Mouse (Mus musculus) cerebellum, adult 8-10 months (tissue): ENCODE results near the gene Enox1.

Experiments
- DNase-seq: peaks from one replicate; pipeline ENCODE4 v3.0.0; 2022

Gene Enox1

GRCm38 (mm10) chr14:77707279-77707678 is 550.7 kb downstream of the Enox1 start:
- no peak for DNase-seq

DNA sequence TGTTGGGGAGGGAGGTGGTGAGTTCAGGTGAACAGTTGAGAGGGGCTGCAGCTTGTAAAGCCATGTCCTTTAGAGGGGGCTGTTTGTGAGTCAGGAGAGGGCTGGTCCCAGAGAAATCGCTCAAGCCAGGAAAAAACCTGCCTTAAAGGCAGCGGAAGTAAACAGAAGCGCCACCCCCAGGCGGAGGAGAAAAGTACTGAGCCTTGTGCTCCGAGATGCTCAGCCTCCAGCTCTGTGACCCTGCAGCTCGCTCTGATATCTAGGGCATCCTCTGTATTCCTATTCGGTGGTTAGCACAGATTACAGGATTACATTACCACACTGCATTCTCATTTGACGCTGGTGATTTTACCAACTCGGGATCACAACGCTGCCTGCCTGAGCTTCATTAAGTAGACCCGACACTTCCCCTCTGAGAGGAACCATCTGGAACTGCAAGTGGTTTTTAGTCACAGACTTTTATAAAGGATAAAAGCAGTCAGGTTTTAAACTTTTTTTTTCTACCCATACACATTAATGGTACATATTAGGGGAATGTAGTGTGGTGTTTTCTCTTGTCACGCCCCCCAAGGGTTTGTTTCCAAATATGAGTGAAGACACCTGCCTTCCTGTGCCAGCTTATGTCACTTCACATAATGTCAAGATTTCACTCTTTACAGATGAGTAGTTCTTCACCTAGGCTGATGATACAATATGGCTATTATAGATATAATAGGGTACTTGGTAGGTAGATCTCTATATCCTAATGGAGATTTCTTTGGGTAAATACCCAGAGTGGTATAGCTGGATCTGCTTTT is 552.0 kb downstream of the Enox1 start:
- no peak for DNase-seq

DNA sequence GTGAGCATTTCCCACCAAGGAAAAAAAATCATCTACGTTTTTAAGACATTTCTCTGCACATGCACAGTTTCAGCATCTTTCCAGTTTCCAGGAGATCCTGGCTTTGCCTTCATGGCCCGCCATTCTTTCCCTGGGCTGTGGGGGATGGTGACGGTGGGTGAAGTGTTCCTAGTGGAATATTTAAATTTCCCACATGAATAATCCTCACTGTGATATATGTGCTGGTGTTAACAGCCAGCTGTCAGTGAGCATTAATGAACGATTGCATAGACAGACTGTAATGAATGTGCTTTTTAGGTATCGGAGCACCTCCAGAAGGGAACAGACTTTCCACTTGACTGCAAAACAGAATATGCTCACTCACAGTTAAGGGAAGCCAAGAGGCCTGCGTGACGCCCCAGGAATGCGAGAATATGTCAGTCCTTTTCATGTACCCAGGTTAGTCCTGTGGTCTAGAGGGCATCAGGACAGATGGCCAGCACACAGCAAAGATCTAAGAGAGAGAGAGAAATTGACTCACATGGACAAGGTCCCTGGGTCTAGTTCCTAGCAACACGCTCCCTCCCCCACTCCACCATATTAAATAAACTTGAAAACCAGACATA is 558.5 kb downstream of the Enox1 start:
- peak; percentile 16 for DNase-seq

DNA sequence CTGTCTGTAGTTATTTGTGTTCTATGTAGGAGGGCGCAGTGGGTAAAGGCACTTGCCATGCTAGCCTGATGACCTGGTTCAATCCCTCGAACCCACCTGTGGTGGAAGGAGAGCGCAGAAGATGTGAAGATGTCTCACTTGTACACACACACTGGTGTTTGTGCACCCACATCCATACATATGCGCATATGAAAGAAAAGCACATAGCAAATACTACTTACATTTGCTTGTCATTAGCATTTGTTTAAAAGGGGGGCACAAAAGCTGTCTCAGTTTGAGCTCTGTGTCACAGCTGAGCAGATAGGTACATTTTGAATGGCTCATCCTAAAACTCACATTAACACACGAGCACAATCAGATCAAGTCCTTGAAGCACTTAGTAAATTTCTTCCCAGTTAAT is 560.4 kb downstream of the Enox1 start:
- no peak for DNase-seq

DNA sequence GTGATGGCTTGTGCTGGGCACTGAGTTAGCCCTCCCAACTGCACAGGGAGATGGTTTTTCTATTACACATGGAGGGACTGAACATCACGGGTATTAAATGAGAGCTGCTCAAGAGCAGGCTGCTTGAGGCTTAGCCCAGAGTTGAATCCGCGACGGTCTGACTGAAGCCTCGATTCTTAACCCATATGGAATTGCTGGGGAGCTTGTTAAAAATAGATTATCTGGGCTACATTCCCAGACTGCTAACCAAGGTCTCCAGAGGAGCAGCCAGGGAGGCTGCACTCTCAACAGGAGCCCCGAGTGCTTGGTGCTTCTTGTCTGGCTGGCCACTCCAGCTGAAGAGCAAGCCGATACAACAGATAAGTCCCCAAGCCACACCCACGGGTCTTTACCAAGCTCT is 562.3 kb downstream of the Enox1 start:
- DNase-seq: no peak

DNA sequence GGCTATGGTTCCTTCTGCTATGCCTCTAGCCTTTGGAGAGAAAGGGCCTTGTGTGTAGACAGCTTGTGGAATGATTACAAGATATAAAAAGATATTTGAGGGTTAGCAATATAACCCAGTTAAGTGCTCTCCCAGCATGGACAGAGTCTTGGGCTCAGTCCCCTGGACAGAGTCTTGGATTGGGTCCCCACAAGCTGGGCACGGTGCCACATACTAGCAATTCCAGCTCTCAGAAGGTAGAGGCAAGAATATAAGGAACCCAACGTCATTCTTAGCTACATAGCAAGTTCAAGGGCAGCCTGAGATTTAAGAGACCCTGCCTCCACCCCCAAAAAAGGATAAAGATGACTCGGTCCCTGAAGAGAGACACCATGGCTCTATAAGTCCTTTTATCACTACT is 581.5 kb downstream of the Enox1 start:
- no peak for DNase-seq

DNA sequence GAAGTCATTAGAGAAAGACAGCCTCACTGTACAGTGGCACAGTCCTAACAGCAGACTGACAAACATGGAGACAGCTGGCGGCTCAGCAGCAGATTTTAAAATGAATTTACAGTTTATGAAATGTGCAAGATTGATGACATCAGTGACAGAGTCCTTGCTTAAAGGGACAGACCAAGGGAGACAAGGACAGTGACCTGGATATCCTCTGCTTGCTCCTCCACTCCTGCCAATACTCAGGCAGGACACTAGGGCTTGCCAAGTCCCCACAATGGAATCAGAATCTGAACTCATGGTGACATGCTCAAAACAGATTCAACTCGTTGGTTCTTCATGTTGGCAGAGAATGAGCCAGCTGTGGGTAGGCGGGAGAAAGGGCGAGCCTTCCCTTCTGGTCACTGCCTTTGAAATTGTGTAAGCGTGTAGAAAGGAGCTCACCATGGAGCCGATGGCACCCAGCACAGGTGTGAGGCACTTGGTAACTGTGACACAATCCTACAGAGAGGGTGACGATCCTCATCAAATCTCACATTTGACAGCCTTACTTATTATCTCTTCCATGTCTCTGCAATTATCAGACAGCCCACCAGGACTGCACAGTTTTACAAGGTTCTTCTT is 582.3 kb downstream of the Enox1 start:
- DNase-seq: no peak

GRCm38 (mm10) chr14:77739376-77739775 is 582.8 kb downstream of the Enox1 start:
- DNase-seq: no peak

- DNase-seq: no peak
Measured at GRCm38 (mm10) chr14:77744638-77745240, 588.2 kb downstream of the Enox1 start.

- no peak for DNase-seq
Measured at GRCm38 (mm10) chr14:77748920-77749319, 592.4 kb downstream of the Enox1 start.
